Mouse (Mus musculus): ENCODE data around the gene Trpm1.
A peak's percentile ranks its signal among the peaks of the same experiment; 100 is the strongest.
"Not testable (repeated sequence)": the region's sequence is repeated elsewhere in the genome, so short reads cannot be mapped to it uniquely, and the experiment has no call there.

The Trpm1 gene

GRCm38 (mm10) chr7:64153535-64153934, at the start of gene Trpm1:
Trpm1 (plus strand) TSS chr7:64153835.
- no peak for DNase-seq (ENCODE audit: low read depth, low spot score)

- no peak for DNase-seq (ENCODE audit: low read depth, low spot score)
These were observed 31.4 kb upstream of the Trpm1 start for GRCm38 (mm10) chr7:64122131-64122715.

GRCm38 (mm10) chr7:64123721-64124120, 29.9 kb upstream of the Trpm1 start:
- DNase-seq (ENCODE audit: low read depth, low spot score): no peak

DNA sequence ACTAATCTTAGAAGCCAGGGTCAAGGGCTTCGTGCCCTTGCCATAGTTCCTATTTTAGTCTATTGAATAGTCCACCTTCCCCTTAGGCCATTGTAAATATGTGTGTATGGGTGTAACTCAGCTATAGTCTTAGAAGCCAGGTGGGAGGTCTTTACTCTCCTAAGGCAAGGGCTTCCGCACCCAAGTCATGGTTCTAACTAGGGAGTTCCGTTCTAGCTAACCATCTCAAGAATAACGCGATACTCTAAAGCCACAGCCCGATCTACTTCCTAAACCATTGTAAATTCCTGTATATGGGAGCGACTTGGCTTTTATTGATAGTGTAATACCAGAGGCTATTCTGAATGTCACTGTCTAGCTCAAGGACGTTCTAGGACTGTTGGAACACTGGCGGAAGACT, 27.6 kb upstream of the Trpm1 start:
- not testable (repeated sequence) for DNase-seq (ENCODE audit: low read depth, low spot score)

- DNase-seq (ENCODE audit: low read depth, low spot score): no peak
These were observed 13.8 kb upstream of the Trpm1 start for GRCm38 (mm10) chr7:64139866-64140265.

DNA sequence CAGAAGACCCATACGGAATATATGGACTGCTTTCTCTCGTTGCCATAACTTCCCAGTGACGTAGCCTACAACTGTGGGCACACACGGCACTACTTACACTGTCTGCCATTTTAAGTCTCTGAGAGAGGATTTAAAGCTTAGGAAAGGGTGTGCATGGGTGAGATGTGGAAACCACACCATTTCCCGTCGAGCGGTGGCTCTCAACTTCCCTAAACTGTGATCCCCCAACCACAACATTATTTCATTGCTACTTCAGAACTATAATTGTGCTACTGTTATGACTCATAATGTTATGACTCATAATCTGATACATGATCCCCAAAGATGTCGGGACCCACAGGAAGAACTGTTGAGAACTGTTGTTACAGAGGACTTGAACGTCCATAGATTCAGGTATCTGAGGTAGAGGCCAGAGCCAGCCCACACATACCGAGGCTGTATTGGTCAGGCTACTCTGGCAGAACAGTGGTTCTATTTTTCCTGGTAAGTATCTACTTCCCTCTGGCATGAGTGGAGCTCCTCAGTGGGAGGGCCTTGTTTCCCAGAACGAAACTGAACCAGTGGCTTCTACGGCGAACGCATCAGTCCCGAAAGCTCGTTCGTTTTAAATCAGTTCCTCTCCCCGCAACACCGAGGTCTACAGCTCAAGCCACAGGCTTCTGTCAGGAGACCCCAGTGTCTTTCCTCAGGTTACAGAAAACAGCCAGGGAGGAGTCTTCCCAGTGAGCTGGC, 12.2 kb upstream of the Trpm1 start:
- DNase-seq (ENCODE audit: low read depth, low spot score): no peak

DNA sequence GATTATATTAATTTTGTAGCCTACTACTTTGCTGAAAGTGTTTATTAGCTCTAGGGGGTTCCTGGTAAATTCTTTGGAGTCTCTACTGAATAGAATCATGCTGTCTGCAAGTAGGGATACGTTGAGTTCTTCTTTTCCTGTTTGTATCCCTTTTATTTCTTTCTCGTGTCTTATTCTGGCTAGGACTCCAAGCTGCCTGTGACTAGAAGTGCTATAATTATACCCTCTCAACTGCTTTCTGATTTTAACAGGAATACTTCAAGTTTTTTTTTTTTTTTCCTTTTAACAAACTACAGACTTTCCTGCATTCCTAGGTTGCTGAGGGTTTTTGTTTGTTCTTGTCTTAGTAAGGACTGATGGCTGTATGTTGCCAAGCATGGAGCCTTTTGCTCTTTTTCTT, 4.3 kb upstream of the Trpm1 start:
- DNase-seq (ENCODE audit: low read depth, low spot score): no peak

- no peak for DNase-seq (ENCODE audit: low read depth, low spot score)
These were observed 3.9 kb upstream of the Trpm1 start for GRCm38 (mm10) chr7:64149747-64150146.

- DNase-seq (ENCODE audit: low read depth, low spot score): no peak
These were observed 3.1 kb upstream of the Trpm1 start for GRCm38 (mm10) chr7:64150436-64151080.

DNA sequence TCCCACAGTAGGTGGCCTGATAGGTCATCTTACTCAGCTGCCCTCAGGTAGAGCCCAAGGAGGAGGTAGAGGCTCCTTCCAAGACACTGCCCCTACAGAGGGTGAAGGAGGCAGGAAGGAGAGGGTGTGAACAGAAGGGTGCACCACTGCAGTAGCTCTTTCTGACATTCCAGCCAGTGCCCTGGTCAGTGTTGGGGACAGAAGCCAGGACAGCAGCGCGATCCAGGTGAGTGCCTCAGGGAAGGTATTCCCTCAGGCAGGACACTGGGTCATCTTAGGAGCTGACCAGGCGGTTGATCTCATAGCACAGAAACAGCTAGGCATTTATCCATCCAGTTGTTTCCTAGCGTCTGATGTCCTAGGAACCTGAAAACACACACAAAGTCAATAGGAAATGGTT, 1.6 kb downstream of the Trpm1 start:
- DNase-seq (ENCODE audit: low read depth, low spot score): no peak

- peak; percentile 20 for DNase-seq (ENCODE audit: low read depth, low spot score)
These were observed 2.1 kb downstream of the Trpm1 start for GRCm38 (mm10) chr7:64155687-64156086.

GRCm38 (mm10) chr7:64156271-64156911, 2.8 kb downstream of the Trpm1 start:
- no peak for DNase-seq (ENCODE audit: low read depth, low spot score)

DNA sequence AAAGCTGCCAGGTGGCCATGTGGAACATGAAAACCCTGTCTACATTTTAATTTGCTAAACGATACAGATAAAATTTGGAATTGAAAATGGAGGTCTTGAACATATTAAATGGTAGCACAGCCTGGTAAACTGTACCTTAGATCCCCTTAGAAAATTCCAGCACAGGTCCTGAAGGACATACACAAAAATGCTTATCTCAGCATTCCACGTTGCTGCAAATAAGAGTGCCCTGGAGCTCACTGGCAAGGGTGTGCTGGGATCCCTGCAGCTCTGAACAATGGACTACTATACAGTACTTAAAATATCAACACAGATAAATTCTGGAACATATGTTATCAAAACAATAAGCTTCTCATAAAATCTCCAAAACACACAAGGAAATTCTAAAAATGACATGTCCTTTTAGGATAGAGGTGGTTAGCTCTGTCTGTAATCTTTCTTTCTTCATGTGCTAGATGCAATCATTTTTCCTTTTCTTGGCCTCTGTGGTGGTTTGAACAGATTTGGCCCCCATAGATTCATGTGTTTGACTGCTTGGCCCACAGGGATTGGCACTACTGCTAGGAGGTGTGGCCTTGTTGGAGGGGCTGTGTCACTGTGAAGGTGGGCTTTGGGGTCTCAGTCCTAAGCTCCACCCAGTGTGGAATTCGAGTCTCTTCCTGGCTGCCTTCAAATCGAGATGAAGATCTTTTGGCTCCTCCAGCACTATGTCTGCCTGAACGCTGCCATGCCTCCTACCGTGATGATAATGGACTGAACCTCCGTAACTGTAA, 3.5 kb downstream of the Trpm1 start:
- no peak for DNase-seq (ENCODE audit: low read depth, low spot score)

GRCm38 (mm10) chr7:64158281-64159055, 4.8 kb downstream of the Trpm1 start:
- DNase-seq (ENCODE audit: low read depth, low spot score): no peak

- no peak for DNase-seq (ENCODE audit: low read depth, low spot score)
These were observed 5.5 kb downstream of the Trpm1 start for GRCm38 (mm10) chr7:64159056-64159542.

DNA sequence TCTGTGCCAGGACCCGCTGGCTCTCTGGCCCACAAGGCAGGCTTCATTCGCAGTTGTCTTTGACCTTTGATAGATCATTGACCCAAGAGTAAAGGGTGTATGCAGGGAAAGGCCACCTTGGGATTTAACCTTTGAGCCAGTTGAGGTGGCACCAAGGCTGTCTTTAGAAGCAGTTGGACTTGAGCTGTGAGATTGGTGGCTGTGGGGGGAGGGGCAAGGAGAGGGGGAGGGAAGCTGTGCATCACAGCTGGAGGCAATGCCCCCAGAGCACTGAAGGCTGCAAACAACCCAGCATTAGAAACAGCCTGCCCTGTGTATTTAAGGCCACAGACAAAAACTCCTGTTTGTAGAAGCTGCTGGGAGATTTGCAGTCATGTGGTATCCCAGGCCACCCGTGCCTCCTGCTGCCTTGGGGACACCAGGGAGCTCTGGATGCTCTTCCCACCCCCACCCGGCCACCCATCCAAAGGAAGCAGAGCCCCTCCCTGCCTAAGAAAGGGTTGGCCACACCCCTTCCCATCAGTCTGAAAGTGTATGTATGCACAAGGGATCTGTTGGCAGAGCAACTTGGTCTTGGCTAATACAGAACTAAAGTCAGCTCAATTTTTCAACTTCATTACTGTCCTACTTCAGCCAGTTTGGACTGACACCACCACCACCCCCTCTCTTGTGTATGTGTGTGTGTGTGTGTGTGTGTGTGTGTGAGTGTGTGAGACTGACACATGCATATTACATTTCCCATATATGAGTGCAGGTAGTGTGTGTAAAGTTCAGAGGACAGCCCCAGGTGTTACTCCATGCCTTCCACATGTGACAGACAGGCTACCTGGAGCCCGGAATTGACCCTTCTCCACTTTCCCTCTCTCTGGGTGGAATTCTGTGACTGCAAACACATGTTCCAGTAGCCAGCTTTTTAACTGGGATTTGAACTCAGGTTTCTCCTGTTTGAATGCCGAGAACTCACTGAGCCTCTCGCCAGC, 6.3 kb downstream of the Trpm1 start:
- no peak for DNase-seq (ENCODE audit: low read depth, low spot score)

DNA sequence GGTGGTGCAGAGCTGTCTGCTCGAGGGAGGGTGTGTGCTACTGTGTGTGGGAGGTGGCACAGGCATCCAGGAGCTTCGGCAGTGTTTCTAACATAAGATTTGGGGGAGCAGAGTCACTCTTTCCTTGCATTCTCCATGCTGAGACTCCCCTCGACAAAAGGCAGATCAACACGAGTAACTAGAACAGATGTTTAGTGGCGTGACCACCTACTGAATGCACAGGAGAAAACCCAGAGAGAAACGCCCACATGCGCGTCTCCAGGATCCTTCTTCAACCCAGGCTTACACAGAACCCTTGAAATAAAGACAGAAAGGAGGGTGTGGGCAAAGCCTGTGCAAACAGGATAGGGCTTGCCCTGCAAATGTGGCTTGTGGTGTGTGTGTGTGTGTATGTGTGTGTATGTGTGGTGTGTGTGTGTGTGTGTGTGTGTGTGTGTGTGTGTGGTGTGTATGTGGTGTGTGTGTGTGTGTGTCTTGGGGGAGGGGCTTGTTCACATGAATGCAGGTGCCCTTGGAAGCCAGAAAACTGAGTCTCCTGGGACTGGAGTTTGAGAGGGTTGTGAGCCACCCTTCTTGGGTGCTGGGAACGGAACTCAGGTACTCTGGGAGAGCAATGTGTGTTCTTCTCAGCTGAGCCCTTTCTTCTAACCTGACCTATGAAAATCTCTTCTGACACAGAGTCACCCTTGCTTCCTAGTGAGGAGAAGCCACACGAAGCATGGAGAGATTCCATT, 7.3 kb downstream of the Trpm1 start:
- DNase-seq (ENCODE audit: low read depth, low spot score): no peak

DNA sequence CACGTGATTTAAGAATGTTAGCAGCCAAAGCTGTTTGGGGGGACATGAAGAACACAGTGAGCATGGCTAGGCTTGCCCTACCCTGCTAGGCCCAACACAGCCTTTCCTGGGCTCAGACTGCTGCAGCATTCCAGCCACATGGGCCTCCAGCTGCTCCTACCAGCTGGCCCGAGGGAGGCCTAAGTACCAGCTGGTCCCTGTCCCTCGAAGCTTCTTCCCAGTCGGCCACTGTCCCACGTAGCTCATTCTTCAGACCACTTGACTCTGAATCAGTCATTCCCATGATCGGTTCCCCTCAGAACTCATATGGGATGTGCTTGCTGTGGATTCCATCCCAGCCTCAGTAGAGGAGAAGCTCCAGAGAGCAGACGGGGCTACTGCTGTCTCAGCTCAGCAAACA, 8.4 kb downstream of the Trpm1 start:
- DNase-seq (ENCODE audit: low read depth, low spot score): no peak

DNA sequence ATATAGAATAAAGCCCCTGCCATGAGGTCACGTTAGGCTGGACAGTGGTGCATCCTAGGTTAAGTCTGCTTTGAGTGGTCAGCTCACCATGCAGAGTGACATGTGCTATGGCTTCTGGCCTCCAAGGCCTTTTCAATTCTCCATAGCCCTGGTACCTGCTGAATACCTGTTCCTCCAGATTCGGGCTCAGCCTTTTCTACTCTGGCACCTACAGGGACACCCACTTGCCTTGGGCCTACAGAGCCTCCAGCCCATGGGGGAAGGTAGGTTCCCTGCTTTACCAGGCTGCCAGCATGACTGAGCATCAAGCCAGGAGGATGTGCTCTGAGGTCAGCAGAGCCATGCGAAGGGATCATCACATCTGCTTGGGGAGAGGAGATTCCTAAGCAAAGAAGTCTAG, 9.5 kb downstream of the Trpm1 start:
- DNase-seq (ENCODE audit: low read depth, low spot score): no peak
